Mouse (Mus musculus): ENCODE measurements around the gene Bmp7. TPM values are rescaled to one million over a fixed set of nuclear protein-coding genes. Genes with fewer than 3 reads are reported as not detected.

Gene Bmp7
- 26.8 TPM for polyA plus RNA-seq (2017; shearing (Covaris generic))

DNA sequence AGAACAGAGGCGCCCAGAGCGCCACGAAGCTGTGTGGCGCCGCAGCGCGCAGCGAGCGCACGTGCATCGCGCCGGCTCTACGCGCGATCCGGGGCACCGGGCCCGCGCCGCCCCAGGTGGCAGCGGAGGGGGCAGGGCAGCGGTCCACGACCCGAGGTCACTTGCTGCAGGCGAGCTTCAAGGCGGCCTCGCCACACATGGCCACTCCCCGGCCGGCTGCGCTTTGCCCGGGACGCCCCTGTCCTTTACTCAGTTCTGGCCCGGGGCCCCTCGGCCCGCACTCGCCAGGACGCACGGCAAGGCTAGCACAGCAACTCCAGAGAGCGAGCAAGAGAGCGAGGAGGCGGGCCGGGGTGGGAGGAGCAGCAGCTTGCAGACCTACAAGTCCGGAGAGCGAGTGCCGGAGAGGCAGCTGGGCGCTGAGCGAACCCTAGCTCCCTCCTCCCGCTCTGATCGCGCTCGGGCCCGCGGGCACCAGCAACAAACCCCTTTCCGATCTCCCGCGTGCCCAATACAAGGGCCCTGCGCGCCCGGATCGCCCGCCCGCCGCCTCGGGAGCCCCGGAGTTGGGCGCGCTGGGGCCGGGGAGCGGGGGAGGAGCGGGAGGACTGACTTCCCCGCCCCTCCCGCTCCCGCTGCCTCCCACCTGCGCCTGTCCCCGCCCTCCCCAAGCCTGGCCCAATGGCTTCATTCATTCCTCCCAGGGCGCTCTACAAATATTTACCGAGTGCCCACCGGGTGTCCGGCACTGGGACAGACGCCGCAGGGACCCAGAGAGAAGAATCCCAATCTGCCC is at the start of gene Bmp7:
Gene Bmp7, minus strand, starts transcription at position 319 of the 796 bp plus-strand sequence.

DNA sequence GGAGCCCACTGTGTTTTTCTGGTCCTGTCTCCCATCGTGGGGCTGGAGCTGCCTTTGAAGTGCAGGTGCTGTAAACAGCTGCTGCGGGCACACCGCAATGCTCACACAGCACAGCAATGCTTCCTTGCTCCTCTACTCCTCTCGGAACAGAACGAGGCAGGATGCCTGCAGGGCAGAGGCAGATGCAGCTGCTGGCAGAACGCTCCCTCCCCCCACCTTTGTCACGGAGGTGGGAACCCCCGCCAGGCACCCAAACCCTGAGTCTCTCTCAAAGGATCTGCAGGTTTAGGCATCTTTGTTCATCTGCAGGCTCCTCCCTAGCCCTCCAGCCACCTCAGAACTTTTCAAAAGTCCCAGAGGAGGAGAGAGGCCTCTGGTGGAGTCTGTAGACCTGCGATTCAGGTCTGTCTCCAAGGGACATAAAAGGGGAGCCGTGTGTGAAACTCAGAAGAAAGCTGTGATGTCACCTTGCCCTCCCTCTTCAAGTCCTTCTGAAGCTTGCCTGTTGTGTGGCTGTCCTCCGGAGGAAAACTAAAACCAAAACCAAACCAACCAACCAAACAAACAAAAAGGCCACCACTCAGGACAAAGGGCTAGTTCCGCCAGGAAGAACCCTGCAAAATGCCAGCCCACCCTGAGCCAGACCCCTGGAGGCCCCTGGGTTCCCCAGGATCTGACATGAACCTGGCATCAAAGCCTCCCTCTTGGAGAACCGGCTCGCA is 37.4 kb upstream of the Bmp7 start, which contains the start of gene Spo11:
Gene Spo11, plus strand, starts transcription at position 292 of the 722 bp plus-strand sequence.

Other genes with a start within 250 kb of the Bmp7 start
- 4.9 TPM for gene Spo11, start 37.4 kb upstream of the Bmp7 start, polyA plus RNA-seq (2017; shearing (Covaris generic))
- 142 TPM for gene Rae1, start 59.8 kb upstream of the Bmp7 start, polyA plus RNA-seq (2017; shearing (Covaris generic))
- 80.8 TPM for gene Rbm38, start 80.2 kb upstream of the Bmp7 start, polyA plus RNA-seq (2017; shearing (Covaris generic))
- gene Ctcfl, start 179.2 kb upstream of the Bmp7 start, polyA plus RNA-seq (2017; shearing (Covaris generic)): not detected
- gene Pck1, start 212.7 kb upstream of the Bmp7 start, polyA plus RNA-seq (2017; shearing (Covaris generic)): 0.17 TPM

Data from CD4-positive, CD25-positive, alpha-beta regulatory T cell (primary cell).